Mouse (Mus musculus) lung, postnatal 4 days (tissue): ENCODE measurements at regions not wholly inside any gene's neighbourhood (a gene's known extent, or its start where the extent isn't known, plus 50 kb on each side); places are given as distances from the start of the nearest gene placed in this dataset.
A peak's percentile ranks its signal among the peaks of the same experiment; 100 is the strongest.

ENCODE experiments used
- DNase-seq, 2 experiments: peaks; one replicate each; pipeline ENCODE4 v3.0.0; 2021

DNA sequence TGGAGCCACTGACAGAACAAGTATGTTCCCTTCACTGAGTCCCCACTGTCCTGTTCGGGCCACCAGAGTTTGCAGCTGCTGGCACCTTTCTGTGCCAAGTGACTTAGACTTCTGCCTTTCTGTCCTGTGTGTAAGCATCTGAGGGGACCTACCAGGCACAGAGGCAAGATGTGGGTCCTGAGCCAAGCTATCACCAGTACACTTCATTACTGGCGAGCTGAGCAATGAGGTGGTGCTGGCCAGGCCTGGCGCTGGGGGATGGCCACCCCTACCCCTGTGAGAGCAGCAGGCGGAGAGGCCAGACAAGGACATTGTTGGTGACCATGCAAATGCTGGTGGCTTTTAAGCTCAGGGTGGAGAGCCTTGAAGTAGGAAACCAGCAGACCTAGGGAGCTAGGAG is 87.6 kb upstream of the Mrps6 start:
- peak; percentile 59 to 89 for DNase-seq

DNA sequence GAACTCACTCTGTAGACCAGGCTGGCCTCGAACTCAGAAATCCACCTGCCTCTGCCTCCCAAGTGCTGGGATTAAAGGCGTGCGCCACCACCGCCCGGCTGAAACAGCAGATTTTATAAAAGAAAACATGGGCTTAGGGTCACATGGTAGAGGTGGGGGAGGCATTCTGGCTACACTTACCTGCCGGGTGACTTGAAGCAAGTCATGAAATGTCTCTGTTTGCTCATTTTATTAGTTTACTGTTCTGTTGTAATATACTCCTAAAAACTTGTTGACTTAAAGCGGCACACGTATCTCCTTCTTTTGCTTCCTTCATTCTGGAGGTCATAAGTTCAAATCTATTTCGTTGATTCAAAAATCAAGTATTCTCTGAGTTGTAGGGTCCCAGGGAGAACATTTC is 84.9 kb upstream of the Mrps6 start:
- no peak for DNase-seq

DNA sequence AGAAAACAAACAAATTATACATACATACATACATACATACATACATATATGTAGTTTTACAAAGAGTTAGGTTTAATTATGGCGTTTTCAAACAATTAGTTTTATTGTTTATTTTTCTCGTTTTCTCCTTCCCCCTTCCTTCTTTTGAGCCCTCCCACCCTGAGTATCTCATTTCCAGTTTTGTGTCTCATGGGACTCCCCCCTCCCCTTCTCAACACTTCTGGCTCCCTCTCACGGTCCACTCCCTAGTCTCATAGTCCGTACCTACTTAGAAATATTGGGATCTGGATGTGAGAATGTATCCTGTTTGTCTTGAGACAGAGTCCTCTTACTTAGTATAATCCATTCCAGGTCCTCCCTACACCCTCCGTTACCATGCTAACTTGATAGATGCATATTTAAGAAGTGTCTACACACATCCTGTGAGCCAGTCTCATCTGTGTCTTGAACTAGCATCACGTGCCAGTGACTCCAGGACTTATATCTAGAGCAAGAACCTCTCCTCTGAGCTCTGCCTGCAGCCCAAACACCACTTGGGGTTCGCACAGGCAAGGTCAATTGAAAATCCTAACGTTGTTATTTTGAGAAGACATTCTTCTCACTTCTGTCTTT is 81.8 kb upstream of the Mrps6 start:
- DNase-seq: no peak

DNA sequence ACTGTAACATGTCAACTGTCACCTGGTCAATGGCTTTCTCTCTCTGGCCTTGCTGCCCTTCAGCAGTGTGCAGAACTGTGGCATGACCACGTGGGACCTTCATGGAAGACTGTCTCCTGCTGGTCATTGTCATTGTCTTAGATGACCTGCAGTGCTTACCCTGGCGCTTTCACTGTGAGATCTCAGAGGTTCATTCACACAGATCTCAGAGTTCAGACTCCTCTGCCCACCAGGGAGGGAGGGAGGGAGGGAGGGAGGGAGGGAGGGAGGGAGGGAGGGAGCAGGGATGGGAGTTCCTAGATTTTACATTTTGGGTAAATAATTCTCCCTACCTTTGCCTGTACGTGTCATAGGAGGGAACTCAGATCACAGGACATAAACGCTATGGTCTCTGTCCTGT is 79.6 kb upstream of the Mrps6 start:
- DNase-seq: no peak

DNA sequence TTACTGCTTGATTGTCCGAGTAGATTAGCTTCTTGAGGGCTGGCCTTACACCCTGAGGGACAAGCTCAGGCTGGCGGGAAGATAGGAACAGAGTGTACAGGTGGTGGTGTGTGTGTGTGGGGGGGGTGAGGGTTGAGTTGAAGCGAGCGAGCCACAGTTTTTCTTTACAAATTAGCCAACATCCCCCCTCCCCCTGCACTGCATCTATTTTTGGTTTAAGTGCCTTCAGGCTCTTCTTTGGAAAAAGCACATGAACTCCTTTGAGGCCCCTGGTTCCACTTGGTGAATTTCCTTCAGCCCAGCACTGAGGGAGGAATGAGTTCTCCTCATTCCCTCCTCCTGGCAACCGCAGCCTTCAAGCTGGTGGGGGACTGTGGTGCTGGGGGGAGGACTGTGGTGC is 79.2 kb upstream of the Mrps6 start:
- DNase-seq: no peak

DNA sequence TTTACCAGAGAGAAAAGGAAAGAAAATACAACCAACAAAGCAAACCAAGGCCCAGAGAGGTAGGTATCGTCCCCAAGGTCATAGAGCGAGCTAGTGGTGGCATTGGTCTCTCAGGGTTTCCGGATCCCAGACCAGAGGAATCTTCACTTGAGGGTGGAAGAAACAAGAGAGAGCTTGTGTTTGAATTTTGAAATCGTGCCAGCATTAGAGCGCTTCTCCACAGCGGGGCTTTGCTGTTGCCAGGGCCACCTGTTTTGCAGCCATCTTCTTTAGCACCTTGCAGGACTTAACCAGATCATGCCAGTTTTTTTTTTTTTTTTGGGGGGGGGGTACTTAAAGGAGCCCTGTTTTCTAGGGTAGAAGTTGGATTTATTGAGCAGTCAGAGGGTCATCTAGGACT is 77.6 kb upstream of the Mrps6 start:
- no peak for DNase-seq

DNA sequence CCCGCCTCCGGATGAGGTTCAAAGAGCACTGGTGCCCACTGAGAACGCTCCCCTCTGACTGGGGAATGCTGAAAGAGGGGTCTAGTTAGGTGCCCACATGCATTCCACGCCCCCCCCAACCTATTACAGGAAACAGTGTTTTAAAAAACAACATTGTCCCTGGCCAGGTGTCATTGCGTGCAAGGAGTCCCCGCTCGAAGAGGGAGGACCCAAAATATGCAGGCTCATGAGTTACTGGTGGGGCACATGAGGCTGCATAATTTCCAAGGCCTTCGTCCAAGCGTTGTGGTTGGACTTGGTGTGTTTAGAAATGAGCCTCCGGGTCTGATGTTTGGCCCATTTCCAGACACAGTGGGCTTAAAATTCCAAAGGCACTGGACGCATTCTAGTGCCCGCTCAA is 72.9 kb upstream of the Mrps6 start:
- DNase-seq: no peak

DNA sequence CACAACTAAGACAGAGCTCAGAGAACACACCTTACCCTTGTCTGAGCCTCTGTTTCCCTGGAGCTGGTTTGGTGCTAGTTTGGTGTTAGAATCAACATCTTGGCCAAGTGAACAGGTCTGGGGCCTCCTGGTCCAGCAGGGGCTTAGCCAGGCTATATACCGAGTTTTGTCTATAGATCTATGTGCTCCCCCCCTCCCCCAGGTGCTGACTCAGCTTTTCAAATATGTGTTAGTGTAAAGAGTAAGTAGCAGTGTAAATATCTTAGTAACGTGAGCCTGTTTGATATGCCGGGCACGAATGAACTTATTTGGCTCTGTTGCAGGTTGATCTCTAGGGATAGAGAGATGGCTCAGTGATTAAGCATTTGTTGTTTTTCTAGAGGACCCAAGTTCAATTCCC is 68.7 kb upstream of the Mrps6 start:
- no peak for DNase-seq

DNA sequence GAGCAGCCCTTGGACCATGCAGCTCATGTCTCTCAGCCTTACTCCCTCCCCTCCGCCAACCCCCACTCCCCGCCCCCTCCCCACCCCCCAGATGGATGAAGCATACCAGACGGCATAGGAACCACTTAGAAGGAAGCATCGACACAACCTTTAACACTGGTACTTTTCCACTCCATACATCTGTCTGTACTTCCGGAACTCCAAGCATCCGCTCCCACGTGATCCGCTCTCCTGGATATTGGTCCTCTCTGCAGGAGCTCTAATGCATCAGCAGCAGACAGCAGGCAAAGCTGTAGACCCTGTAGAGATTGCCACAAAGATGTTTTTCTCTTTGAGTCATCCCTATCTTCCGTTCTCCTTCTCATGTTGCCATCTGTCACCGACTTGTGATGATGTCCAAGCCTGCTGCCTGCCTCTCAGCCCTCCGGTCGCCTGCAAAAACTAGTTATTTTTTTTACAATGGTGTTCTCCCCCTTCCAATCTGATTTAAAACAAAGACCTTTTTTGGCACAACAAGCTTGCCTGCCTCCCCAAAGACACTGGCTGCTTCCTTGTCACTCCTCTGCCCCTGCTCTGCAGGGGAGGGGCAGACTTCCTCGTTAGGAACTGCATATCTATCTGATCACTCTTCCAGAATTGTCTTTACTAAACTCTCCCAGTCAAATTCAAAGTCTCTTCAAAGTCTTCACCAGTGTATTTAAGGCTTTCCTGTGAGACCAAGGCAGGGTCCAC is 62.4 kb upstream of the Mrps6 start:
- peak; percentile 17 to 27 for DNase-seq

DNA sequence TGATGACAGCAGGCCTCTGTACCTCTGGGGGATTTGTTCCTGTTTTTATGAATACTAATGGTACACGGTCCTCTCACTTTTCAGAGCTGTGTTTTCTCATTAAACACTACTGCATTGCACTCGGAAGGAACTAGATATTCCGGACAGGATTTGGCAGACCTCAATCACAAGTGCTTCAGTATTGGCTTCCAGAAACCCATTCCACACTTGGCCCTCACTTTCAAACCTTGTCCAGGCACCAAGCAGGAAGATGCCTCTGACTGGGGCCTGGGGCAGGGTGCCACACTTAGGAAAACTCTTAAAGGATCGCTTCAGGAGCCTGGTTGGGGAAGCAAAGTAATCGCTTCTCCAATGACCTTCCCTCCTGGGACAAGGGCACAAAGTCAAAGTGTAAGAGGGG is 50.7 kb upstream of the Mrps6 start:
- no peak for DNase-seq
